Mouse (Mus musculus) kidney, postnatal 0 days (tissue): Measurements from ENCODE around the gene Btbd11. TPM values are rescaled to one million over a fixed set of nuclear protein-coding genes. Genes with fewer than 3 reads are reported as not detected.

Source experiments
- ATAC-seq: fragments of 200-750 bp; cut with Nextera tagmentation; replicated peaks from 2 replicates; pipeline ENCODE4 v1.8.0; 2017; ENCODE audit warnings: low read depth, moderate number of reproducible peaks, moderate TSS enrichment, moderate library complexity; ENCODE audit not compliant: low FRiP score
- DNase-seq: peaks from one replicate; pipeline ENCODE4 v3.0.0-alpha.2; 2016; ENCODE audit warnings: low spot score
- H3K27ac ChIP-seq: fragments of 300-500 bp; sonication (generic); 2 replicates; pipeline ENCODE4 v1.5.1; 2014; ENCODE audit warnings: mild to moderate bottlenecking
- H3K27me3 ChIP-seq: fragments of 300-500 bp; sonication (generic); 2 replicates; pipeline ENCODE4 v1.6.1; 2014; ENCODE audit warnings: low read length, mixed read lengths; ENCODE audit not compliant: insufficient read depth
- H3K36me3 ChIP-seq: fragments of 300-500 bp; sonication (generic); 2 replicates; pipeline ENCODE4 v1.6.1; 2014; ENCODE audit warnings: low read length, mixed read lengths; ENCODE audit not compliant: insufficient read depth
- H3K4me1 ChIP-seq: fragments of 300-500 bp; sonication (generic); replicated peaks from 2 replicates; pipeline ENCODE4 v1.6.1; 2014; ENCODE audit warnings: antibody characterized with exemption, low read length, mixed read lengths; ENCODE audit not compliant: insufficient read depth
- H3K4me2 ChIP-seq: fragments of 300-500 bp; sonication (generic); 2 replicates; pipeline ENCODE4 v1.6.1; 2014; ENCODE audit warnings: mild to moderate bottlenecking, low read length, moderate library complexity, mixed read lengths
- H3K4me3 ChIP-seq: fragments of 300-500 bp; sonication (generic); replicated peaks from 2 replicates; pipeline ENCODE4 v1.5.1; 2014; ENCODE audit warnings: low read depth, low read length
- H3K9ac ChIP-seq: fragments of 300-500 bp; sonication (generic); 2 replicates; pipeline ENCODE4 v1.6.1; 2014; ENCODE audit warnings: low read depth, low read length
- H3K9me3 ChIP-seq: fragments of 300-500 bp; sonication (generic); replicated peaks from 2 replicates; pipeline ENCODE4 v1.6.1; 2016; ENCODE audit warnings: low read length, inconsistent platforms, mixed read lengths
- CTCF ChIP-seq: IDR thresholded peaks from 2 replicates; pipeline ENCODE4 v1.5.1; 2016; ENCODE audit warnings: antibody characterized with exemption, low read depth, mild to moderate bottlenecking, moderate library complexity
- WGBS: fragments of 180-500 bp; shearing (Covaris S2); extraction: QIAGEN DNeasy Blood & Tissue Kit; methylation state at CpG from one replicate; pipeline ENCODE4 v1.1.7; 2014; 5-methylcytosine and 5-hydroxymethylcytosine counted together
- polyA plus RNA-seq: library from polyadenylated mRNA; unstranded; fragments of >200 nt; fragmentation: Nextera tagmentation; extraction: Ambion mirVana; gene quantifications from 2 replicates; pipeline ENCODE4 v1.2.1, GENCODE M21; 2015

Gene Btbd11
- polyA plus RNA-seq, 1 experiment from 2014 or later, result 6.7 TPM

DNA sequence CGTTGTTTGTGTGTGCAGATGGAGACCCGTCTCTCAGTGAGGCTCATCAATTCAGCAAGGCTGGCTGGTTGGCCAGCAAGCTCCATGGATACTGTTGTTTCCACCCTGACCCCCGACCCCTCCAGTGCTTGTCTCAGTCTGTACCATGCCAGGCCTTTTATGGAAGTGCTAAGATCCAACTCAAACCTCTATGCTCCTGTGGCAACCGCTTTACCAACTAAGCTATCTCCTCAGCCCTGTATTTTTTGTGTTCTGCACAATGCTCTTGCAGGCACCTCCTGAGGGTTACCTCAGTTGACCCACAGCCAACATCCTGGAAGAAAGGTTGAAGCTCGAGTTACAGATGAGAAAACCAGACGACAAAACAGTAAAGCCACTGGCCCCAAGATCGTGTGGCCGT, 230.5 kb downstream of the Btbd11 start:
- H3K36me3 ChIP-seq, result no peaks in the 10 kb centered on the region
- H3K27me3 ChIP-seq, result no peaks in the 10 kb centered on the region
- ATAC-seq (no peak; the same call in 1 of the 2 replicates), DNase-seq (no peak)
- TF ChIP-seq CTCF, result no peak
- no peak overlapping the region for H3K9ac ChIP-seq
- no peaks in the 10 kb centered on the region for H3K4me1 ChIP-seq
- H3K9me3 ChIP-seq, result no peaks in the 10 kb centered on the region
- WGBS, result 25% methylated on average over 8 of the region's 8 CpGs
- H3K4me2 ChIP-seq, result no peak overlapping the region
- no peak overlapping the region for H3K4me3 ChIP-seq
- H3K27ac ChIP-seq, result no peak overlapping the region

DNA sequence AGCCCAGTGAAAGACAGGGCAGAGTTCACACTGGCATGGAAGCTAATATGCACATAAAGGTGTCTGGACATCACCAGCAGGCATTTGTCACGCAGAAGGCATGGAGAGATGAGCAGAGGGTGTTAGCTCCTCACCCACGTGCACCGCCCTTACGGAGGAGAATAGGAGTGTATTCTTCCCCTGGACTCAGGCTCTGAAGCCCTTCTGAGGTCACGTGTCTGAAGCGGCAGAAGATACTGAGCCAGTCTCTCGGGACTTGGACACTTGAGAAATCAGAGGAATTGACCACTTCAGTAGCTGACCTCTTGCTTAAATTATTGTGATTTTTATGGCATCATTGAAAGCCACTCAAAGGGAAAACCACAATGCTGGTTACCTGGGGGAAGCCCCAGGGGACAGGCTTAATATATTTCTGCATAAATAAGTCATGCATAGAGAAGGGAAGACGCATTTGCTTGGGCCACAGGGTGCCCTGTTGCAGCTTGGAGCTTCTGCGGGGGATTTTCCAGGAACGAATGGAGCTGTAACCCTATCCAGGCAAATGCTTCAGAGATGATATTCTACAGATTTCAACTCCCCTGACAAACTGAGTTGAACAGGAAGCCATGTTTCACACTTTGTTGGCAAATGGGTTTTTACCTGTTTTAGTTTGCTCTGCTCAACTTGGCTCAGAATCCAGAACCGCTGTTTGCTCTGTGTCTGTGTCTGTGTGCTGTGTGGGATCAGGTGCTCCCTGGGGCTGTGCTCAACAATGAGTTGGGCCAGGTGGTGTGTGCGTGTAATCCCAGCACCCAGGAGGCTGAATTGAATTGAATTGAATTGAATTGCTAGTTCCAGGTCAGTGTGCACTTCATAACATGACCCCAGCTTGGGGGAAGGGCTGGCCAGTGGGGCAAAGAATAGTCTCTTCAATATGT, 231.1 kb downstream of the Btbd11 start:
- Histone ChIP-seq H3K4me3 (no peak overlapping the region), H3K27me3 (no peaks in the 10 kb centered on the region), H3K9me3 (no peaks in the 10 kb centered on the region), H3K27ac (no peak overlapping the region), H3K36me3 (no peaks in the 10 kb centered on the region), H3K4me1 (no peaks in the 10 kb centered on the region), H3K4me2 (no peak overlapping the region), H3K9ac (no peak overlapping the region)
- WGBS, result 27% methylated on average over 12 of the region's 12 CpGs
- TF ChIP-seq CTCF, result no peak
- ATAC-seq, result peak; percentile 82; the same call in 1 of the 2 replicates
- DNase-seq, result peak; percentile 79

DNA sequence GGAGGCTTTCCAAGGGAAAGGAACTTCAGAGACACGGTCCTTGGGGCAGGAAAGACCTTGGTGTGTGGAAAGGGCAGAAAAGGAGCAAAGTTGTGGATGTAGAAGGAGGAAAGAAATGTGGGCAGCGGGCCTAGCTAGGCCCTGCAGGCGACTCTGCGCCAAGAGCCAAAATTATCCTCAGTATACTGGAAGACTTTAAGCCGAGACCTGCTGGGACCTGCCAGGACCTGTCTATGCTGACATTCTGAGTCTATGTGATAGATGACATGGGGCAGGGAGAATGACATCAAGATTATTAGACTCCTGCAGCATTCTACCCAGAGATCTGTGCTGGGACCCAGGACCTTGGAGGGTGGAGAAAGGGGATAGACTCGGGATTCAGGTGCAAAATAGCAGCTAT, 234.5 kb downstream of the Btbd11 start:
- Histone ChIP-seq H3K4me2 (no peak overlapping the region), H3K9ac (no peak overlapping the region), H3K4me1 (no peaks in the 10 kb centered on the region), H3K36me3 (no peaks in the 10 kb centered on the region), H3K27me3 (no peaks in the 10 kb centered on the region), H3K9me3 (no peaks in the 10 kb centered on the region), H3K4me3 (no peak overlapping the region), H3K27ac (no peak overlapping the region)
- DNase-seq, result no peak
- no peak for ATAC-seq
- no peak for TF ChIP-seq CTCF
- 89% methylated on average over 6 of the region's 6 CpGs for WGBS

DNA sequence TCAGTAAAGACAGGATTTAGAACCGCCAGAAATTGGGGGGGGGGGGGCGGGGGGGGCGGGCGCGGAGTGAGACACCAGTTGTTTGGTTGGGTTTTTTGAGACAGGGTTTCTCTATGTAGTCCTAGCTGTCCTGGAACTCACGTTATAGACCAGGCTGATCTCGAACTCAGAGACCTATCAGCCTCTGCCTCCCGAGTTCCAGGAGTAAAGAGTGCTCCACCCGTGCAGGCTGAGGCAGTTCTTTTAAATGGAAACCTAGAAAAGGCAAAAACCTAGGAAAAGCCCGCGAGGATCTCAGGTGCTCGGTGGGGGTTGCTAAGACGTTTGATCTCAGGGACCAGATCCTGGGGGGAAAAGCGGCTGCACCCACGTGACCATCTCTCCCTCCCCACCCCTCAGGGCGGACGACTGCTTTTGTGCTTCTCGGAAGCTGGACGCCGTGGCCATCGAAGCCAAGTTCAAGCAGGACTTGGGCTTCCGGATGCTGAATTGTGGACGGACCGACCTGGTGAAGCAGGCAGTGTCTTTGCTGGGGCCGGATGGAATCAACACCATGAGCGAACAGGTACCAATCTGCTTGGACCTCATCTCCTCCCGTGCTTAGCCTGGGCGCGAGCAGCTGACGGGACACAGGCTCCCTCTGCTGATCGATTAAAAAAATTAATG, 238.0 kb downstream of the Btbd11 start:
- H3K4me2 ChIP-seq, result peak overlapping the region; percentile 58
- ATAC-seq, result 0 out of 2 replicates have a peak, but pooled peaks have one; percentile 40
- TF ChIP-seq CTCF, result peak; percentile 75

DNA sequence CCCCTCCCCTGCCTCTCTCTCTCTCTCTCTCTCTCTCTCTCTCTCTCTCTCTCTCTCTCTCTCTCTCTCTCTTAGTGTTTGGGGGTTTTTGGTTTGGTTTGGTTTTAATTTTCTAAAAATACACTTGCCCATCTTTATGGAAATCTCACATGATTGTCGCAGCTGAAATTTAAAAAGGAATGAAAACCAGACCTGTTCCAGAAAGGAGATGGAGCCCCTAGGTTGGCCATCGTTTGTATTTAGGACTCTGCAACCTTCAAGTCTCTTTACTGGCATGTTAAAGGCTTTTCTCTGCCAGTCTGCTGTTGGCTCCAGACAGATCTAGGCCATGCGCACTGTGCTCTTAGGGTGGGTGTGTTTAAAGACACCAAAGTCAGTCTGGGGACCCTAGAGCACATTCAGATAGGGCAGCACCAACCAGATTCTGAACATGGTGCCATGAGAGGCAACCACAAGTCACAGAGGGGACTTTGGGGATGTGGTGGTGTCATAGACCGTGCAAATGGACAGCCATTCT, 238.6 kb downstream of the Btbd11 start:
- Histone ChIP-seq H3K36me3 (no peaks in the 10 kb centered on the region), H3K4me3 (peak overlapping the region; percentile 27; the same call in 1 of the 2 replicates), H3K27me3 (no peaks in the 10 kb centered on the region), H3K4me2 (peak overlapping the region; percentile 58), H3K4me1 (no peaks in the 10 kb centered on the region), H3K9me3 (no peaks in the 10 kb centered on the region), H3K9ac (no peak overlapping the region), H3K27ac (no peak overlapping the region)
- DNase-seq (no peak), ATAC-seq (no peak)
- TF ChIP-seq CTCF, result no peak
- WGBS, result 60% methylated on average over 4 of the region's 4 CpGs

More for the DNA sequence above, 238.0 kb downstream of the Btbd11 start:
- H3K9me3 ChIP-seq, result no peaks in the 10 kb centered on the region
- no peaks in the 10 kb centered on the region for H3K36me3 ChIP-seq
- H3K27me3 ChIP-seq, result no peaks in the 10 kb centered on the region
- H3K4me3 ChIP-seq, result peak overlapping the region; percentile 27
- peak; percentile 74 for DNase-seq
- 3% methylated on average over 31 of the region's 31 CpGs for WGBS
- H3K9ac ChIP-seq, result peak overlapping the region; percentile 2; the same call in 1 of the 2 replicates
- H3K4me1 ChIP-seq, result no peaks in the 10 kb centered on the region
- no peak overlapping the region for H3K27ac ChIP-seq

DNA sequence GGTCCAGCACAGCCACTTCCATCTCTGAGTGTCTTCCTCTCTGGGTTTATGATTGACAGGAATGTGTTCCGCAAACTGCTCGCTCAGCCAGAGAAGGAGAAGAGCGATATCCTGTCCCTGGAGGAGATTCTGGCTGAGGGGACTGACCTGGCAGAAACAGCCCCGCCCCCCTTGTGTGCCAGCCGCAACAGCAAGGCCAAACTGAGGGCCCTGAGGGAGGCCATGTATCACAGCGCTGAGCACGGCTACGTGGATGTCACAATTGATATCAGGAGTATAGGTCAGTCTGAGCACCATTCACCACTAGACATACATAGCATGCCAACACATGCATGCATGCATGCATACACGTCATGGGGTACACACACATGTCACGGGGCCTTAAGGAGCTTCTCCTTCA, 245.4 kb downstream of the Btbd11 start:
- Histone ChIP-seq H3K36me3 (no peaks in the 10 kb centered on the region), H3K4me3 (no peak overlapping the region), H3K9ac (no peak overlapping the region), H3K9me3 (no peaks in the 10 kb centered on the region), H3K4me2 (no peak overlapping the region), H3K27me3 (no peaks in the 10 kb centered on the region), H3K4me1 (no peaks in the 10 kb centered on the region), H3K27ac (no peak overlapping the region)
- no peak for TF ChIP-seq CTCF
- 73% methylated on average over 10 of the region's 10 CpGs for WGBS
- DNase-seq (no peak), ATAC-seq (0 out of 2 replicates have a peak, but pooled peaks have one; percentile 4)
